31 mouse cellular contexts compared by ENCODE assay signal in genomic region chr2:58523097-58523496, GRCm38 (mm10). TPM values are rescaled to one million over a fixed set of nuclear protein-coding genes. Genes with fewer than 3 reads are reported as not detected.
"Had no signal": no experiment of that assay in that cellular context is flagged by ENCODE, and none has a peak within 500 bp of the region (broad histone marks: within the 10 kb centered on the region; RNA-seq: fewer than 3 reads in every experiment).

No protein-coding gene starts in this region.

- H3K4me2 ChIP-seq: limb, embryonic 13.5 days; liver, embryonic 12.5 days; liver, embryonic 15.5 days; lung, embryonic 15.5 days; midbrain, embryonic 13.5 days; neural tube, embryonic 13.5 days had no signal

- H3K4me3 ChIP-seq: limb, embryonic 10.5 days; limb, embryonic 13.5 days; liver, embryonic 12.5 days; liver, embryonic 15.5 days; lung, embryonic 15.5 days; midbrain, embryonic 13.5 days; myocyte; neural tube, embryonic 13.5 days had no signal

- H3K36me3 ChIP-seq: limb, embryonic 10.5 days; limb, embryonic 13.5 days; liver, embryonic 12.5 days; liver, embryonic 15.5 days; lung, embryonic 15.5 days; midbrain, embryonic 13.5 days; neural tube, embryonic 13.5 days had no signal

- H3K9me3 ChIP-seq: limb, embryonic 10.5 days; limb, embryonic 13.5 days; liver, embryonic 12.5 days; liver, embryonic 15.5 days; lung, embryonic 15.5 days; midbrain, embryonic 13.5 days; neural tube, embryonic 13.5 days had no signal

- H3K27me3 ChIP-seq: limb, embryonic 13.5 days; liver, embryonic 12.5 days; liver, embryonic 15.5 days; lung, embryonic 15.5 days; midbrain, embryonic 13.5 days; neural tube, embryonic 13.5 days had no signal

- H3K27ac ChIP-seq: limb, embryonic 10.5 days; limb, embryonic 13.5 days; liver, embryonic 12.5 days; liver, embryonic 15.5 days; lung, embryonic 15.5 days; midbrain, embryonic 13.5 days; neural tube, embryonic 13.5 days had no signal

- H3K9ac ChIP-seq: limb, embryonic 13.5 days; liver, embryonic 12.5 days; liver, embryonic 15.5 days; lung, embryonic 15.5 days; midbrain, embryonic 13.5 days; neural tube, embryonic 13.5 days had no signal

- DNase-seq: kidney, adult 2 months; kidney, postnatal 14 days; kidney, postnatal 4 days; liver; lung, adult 18-20 months; lung, postnatal 10 days; lung, postnatal 4 days; retina, postnatal 1 day; thymus, adult 18-20 months; thymus, postnatal 36 days had no signal

- ATAC-seq: intestine, postnatal 0 days; liver, embryonic 12.5 days; midbrain, embryonic 13.5 days; midbrain, embryonic 16.5 days had no signal

RNA-seq across cellular contexts. Expression of gene Acvr1, which starts 43.9 kb away (rescaled TPM):
- total RNA-seq: neutrophil, adult 5-6 weeks had no signal

RNA-seq across cellular contexts. Expression of gene Upp2, which starts 44.0 kb away (rescaled TPM):
- total RNA-seq: megakaryocyte-erythroid progenitor cell, adult 5-6 weeks; neutrophil, adult 5-6 weeks had no signal

RNA-seq across cellular contexts. Expression of gene Gm17409, which starts 53.2 kb away (rescaled TPM):
- total RNA-seq: layer of hippocampus, adult 18-20 months; layer of hippocampus, postnatal 14 days; left cerebral cortex, postnatal 25 days; megakaryocyte progenitor cell, adult 5-6 weeks; megakaryocyte-erythroid progenitor cell, adult 5-6 weeks; monocyte, adult 5-6 weeks; neutrophil, adult 5-6 weeks had no signal
- polyA plus RNA-seq: intestine, postnatal 0 days; kidney, adult 2 months; kidney, embryonic 14.5 days; limb, embryonic 10.5 days; limb, embryonic 13.5 days; liver, embryonic 12.5 days; liver, embryonic 15.5 days; lung, embryonic 15.5 days; midbrain, embryonic 13.5 days; midbrain, embryonic 16.5 days; myocyte; neural tube, embryonic 13.5 days; small intestine, adult 2 months; spleen, adult 2 months; urinary bladder, adult 2 months had no signal
